Mouse (Mus musculus): ENCODE measurements around the gene Rpgr. TPM values are rescaled to one million over a fixed set of nuclear protein-coding genes. Genes with fewer than 3 reads are reported as not detected.

Rpgr gene
- 2.9 and 3.6 TPM in 2 replicates for polyA plus RNA-seq (2015; fragmentation: Nextera tagmentation; extraction: Ambion mirVana)

DNA sequence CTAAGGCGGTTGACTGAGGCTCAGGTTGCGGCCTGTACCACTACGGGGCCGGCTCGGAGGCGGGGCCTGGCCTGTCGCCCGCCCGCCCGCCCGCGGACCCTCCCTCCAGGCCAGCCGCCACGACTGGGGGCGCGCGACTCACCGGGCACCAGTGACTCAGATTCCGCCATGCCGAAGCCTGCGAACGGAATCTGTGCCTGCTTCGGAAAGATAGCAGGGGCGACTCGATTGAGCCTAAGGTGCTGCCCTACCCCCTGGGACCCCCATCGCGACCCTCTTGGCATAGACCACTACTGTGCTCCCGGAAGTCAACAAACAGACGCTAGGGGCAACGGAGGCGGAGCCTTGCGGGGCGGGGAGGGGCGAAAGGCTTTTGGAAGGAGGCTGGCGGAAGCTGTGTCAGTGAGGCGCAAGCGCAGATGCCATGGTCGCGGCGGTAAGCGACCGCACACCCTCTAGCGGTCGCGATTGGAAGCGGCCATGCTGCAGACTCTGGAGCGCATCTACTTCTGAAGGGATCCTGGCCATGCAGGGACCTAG lies at the start of gene Rpgr:
Gene Rpgr, minus strand, starts transcription at position 511 of the 540 bp plus-strand sequence.

DNA sequence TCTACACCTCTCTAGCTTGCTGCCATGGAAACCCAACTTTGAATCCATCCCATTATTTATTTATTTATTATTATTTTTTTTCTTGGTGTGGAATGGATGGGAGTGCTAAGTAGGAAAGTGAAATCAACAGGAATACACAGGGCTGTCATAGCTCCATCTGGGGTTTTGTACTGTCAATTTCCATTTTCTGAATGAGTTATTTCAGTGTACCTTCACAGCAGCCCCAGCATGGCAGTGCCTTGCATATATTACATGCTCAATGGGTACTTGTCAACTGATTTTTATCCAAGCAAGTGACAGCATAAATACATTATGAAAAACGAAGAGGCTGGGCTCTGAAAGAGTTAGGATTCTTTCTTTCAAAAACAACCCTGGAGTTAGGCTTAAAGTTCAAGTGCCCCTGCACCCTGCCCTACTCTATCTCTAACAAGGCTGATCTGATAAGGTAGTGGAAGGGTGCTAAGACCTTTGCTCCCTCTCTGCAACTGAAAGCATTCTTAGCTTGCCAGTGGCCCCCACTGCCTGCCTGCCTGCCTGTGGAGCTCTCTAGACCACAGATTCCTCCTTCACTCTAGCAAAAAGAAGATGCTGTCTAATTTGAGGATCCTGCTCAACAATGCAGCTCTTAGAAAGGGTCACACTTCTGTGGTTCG lies 35.3 kb upstream of the Rpgr start, which contains the start of gene Otc:
Gene Otc, plus strand, starts transcription at position 454 of the 653 bp plus-strand sequence.

DNA sequence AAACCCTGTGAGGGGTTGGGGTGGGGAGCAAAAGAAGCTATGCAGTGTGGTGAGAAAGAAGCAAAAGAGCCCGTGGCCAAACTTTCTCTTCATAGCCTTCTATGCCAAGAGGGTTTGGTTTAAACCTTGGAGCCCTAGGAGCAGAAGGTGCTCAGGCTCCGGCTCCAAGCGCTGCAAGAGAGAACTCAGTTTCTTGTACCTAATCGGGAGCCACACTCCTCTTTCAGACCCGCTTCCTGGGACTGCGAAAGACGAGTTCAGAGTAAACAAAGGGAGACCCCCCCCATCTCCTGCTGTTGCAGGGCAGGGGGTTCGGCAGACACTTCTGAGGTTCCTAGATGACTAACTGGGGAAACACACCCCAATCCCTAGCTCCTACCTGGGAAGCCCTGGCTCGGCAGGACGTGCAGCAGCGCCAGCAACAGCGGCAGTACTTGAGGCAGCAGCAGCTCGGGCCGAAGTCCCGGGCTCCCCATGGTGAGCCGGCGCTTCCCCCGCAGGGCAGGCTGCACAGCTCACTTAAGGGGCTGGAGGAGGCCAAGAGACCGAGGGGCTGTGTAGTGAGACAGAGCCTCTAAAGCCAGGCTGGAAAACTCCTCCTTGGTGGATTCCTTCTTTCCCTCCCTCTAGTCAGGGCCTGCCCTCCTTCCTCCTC lies 99.5 kb downstream of the Rpgr start, which contains the start of gene Srpx:
Gene Srpx, minus strand, starts transcription at position 645 of the 655 bp plus-strand sequence.

Other genes with a start within 250 kb of the Rpgr start
- 62.5 and 69.0 TPM in 2 replicates for gene Srpx, start 99.2 kb downstream of the Rpgr start, polyA plus RNA-seq (2015; fragmentation: Nextera tagmentation; extraction: Ambion mirVana)
- 0.13 TPM in 1 of 2 replicates, not detected in the other for gene Otc, start 35.4 kb upstream of the Rpgr start, polyA plus RNA-seq (2015; fragmentation: Nextera tagmentation; extraction: Ambion mirVana)